Mouse (Mus musculus) kidney, postnatal 25 days (tissue): ENCODE data around the gene Dop1a.
"Not testable (repeated sequence)": the region's sequence is repeated elsewhere in the genome, so short reads cannot be mapped to it uniquely, and the experiment has no call there.

Source experiments
- DNase-seq, 2 experiments: peaks; one replicate each; pipeline ENCODE4 v3.0.0; 2021; ENCODE audit warnings: mixed read lengths in 2 of 2

Gene Dop1a

DNA sequence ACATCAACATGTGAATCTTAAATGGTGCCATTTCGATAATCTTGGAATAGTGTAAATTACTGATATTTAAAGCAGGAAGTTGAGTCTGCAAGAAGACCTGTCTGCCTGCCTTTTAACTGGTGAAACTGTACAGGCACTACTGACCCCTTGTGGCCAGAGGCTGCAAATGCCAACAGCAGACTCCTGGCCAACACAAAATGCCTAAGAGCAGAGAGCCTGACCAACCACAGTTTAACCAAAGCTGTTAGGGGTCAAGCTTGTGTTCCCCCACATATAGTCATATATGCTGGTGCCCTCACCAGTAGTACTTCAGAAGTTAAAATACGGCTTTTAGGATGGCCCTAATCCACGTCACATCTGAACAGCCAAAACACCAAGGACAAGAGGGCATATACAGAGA, 116.8 kb downstream of the Dop1a start:
- peak; percentile 63 to 76 for DNase-seq

DNA sequence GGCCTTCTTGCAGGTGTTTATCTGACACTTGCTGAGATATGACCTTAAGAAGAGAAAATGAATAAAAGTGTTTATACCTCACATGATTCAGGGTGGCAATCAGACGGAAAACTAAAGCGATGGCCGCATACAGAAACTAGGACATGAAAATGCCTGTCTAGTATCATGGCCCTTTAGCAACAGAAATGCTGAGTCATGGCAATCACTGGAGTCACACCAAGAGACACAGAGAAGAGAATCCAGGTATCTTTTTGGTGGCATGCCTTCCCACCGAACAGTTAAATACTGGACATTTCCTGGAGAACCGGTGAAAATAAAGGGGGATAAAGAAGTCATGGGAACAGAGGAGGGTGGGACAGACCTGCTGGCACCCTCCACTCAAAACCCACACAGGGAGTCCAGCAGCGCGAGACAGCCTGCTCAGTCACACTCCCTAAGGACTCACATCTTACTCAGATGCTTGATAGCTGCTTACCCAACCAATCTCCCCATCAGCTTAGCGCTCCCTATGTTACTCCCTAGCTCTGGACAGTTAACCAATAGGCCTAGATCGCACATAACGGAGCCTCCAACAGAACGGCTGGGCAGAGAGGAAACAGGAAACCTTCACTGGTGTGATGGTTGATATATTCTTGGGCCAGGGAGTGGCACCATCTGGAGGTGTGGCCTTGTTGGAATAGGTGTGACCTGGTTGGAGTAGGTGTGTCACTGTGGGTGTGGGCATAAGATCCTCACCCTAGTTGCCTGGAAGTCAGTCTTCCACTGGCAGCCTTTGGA, 120.3 kb downstream of the Dop1a start:
- no peak for DNase-seq

GRCm38 (mm10) chr9:86592676-86593668, 126.0 kb downstream of the Dop1a start:
- DNase-seq = no peak

DNA sequence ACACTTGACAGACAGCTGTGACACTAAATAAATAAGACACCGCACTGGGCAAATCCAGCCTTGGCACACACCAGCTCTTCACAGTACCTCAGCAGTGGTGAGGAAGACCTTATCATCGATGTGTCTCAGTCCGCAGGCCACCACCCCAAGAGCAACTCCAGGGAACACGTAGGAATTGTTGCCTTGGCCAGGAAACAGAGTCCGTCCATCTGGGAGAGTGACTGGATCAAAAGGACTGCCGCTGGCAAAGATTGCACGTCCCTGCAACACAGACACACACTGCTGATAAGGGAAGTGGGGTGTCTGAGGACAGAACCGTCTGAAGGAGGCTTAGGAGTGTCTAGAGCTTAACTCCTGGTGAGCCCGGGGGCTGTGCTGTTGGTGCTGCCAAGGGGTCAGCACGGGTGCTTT, 127.4 kb downstream of the Dop1a start:
- DNase-seq = not testable (repeated sequence)

GRCm38 (mm10) chr9:86596983-86597382, 130.0 kb downstream of the Dop1a start:
- not testable (repeated sequence) for DNase-seq

DNA sequence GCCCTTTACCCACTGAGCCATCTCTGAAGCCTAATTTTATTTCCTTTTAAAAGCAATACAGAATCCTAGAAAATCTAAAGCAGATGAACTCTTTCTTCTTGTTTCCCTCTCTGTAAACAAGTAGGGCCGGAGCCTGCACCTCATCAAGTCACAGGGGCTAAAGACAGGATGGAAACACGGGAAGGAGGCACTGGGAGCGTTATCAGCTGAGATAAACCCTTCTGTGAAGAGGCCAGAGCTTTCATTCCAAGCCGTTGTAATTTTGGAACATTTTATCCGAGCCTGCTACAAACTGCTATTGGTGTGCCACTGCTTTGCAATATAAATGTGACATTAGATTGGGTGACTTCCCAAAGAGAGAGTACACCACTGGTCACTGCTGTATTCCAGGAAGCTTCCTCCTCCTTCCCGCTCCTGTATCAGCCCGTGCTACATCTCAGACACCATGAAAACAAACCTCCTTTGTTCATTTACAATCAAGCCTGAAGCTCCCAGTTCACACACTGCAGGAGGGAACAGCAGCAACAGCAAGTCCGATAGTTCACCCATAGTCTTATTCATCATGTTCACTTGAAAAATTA, 132.9 kb downstream of the Dop1a start:
- no peak for DNase-seq
